Mouse (Mus musculus): ENCODE data around the gene Fbn1.

DNA sequence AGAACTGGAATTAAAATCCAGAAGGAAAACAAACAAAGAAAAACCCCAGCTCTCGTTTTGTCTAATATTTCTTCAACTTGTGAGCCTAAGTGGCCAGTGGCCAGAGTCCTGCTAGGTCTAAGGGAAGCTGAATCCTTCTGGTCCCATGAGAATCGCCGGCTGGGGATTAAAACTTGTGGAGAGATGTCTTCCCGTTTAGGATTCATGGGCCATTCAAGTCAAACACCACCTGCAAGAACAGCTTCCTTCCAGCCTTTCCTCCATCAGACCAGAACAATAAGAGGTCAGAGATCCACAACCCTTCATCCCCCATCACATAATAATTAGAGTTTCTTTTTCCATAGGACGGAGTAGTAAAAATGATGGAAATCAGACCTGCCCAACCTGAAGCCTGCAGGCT lies 33.1 kb downstream of the Fbn1 start:
- TF ChIP-seq CTCF (IDR thresholded peaks at IDR 0.05; ENCODE audit: low read depth) (no peak), EP300 (IDR thresholded peaks at IDR 0.05; ENCODE audit: low read depth) (peak; percentile 70)
